In the genomic region with DNA sequence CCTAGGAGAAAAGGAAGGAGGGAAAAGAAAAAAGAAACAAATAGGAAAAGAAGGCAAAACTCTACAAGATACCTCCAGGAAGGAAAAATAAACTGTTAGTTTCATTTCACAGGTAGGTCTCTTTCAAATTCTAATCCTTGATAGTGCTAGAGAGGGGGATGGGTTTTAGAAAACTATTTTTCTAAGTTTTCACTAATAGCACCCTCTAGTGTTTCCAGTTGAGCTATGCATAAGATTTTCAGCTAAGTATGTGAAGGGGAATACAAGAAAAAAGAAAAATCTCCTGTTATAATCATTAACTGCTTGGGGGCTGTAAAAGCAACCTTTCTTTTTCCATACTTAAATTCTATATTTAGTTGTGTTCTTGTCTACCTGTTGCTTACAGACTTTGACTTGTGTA, we compare ENCODE assay signal across 18 mouse cellular contexts. TPM values are rescaled to one million over a fixed set of nuclear protein-coding genes. Genes with fewer than 3 reads are reported as not detected.
A peak's percentile ranks its signal among the peaks of the same experiment; 100 is the strongest.
DNase-seq lines count a peak whose midpoint lies in the region; ATAC-seq and TF ChIP-seq lines count a peak whose summit lies in the region.
"Had no signal": no experiment of that assay in that cellular context is flagged by ENCODE, and none has a peak within 500 bp of the region (broad histone marks: within the 10 kb centered on the region; RNA-seq: fewer than 3 reads in every experiment).

No protein-coding gene starts in this region.

- no peak for TF ChIP-seq EP300 in stomach, postnatal 0 days (optimal IDR thresholded peaks at IDR 0.05)

- H3K9ac ChIP-seq in intestine, postnatal 0 days (ENCODE audit: low read depth, low read length) = no peak overlapping the region
- no peak overlapping the region for H3K9ac ChIP-seq in intestine, embryonic 16.5 days (ENCODE audit: low read depth, low read length)
- H3K9ac ChIP-seq in midbrain, postnatal 0 days (replicated peaks; ENCODE audit: low read length, poor library complexity, severe bottlenecking) = no peak overlapping the region
- H3K9ac ChIP-seq in midbrain, embryonic 16.5 days (ENCODE audit: low read depth, low read length) = no peak overlapping the region
- H3K9ac ChIP-seq in stomach, postnatal 0 days (ENCODE audit: low read length) = no peak overlapping the region
- H3K9ac ChIP-seq: liver, embryonic 15.5 days; neural tube, embryonic 13.5 days had no signal

- H3K4me3 ChIP-seq in intestine, postnatal 0 days (ENCODE audit: low read depth, low read length) = no peak overlapping the region
- H3K4me3 ChIP-seq in intestine, embryonic 16.5 days (ENCODE audit: low read length) = no peak overlapping the region
- H3K4me3 ChIP-seq in midbrain, postnatal 0 days (ENCODE audit: low read depth, low read length) = no peak overlapping the region
- no peak overlapping the region for H3K4me3 ChIP-seq in midbrain, embryonic 16.5 days (ENCODE audit: low read depth, low read length)
- no peak overlapping the region for H3K4me3 ChIP-seq in stomach, postnatal 0 days (ENCODE audit: low read depth, low read length)
- H3K4me3 ChIP-seq: liver, embryonic 15.5 days; neural tube, embryonic 13.5 days had no signal

- no peak overlapping the region for H3K4me2 ChIP-seq in intestine, postnatal 0 days (replicated peaks; ENCODE audit: low read depth)
- H3K4me2 ChIP-seq in intestine, embryonic 16.5 days (ENCODE audit: low read depth, low read length) = no peak overlapping the region
- no peak overlapping the region for H3K4me2 ChIP-seq in midbrain, postnatal 0 days (ENCODE audit: low read depth, low read length, poor library complexity, severe bottlenecking)
- no peak overlapping the region for H3K4me2 ChIP-seq in midbrain, embryonic 16.5 days (ENCODE audit: low read length)
- H3K4me2 ChIP-seq in stomach, postnatal 0 days (replicated peaks; ENCODE audit: low read depth) = no peak overlapping the region
- H3K4me2 ChIP-seq: liver, embryonic 15.5 days; neural tube, embryonic 13.5 days had no signal

- H3K4me1 ChIP-seq in intestine, postnatal 0 days (replicated peaks; ENCODE audit: control insufficient read depth, insufficient read depth, low read length) = no peaks in the 10 kb centered on the region
- no peaks in the 10 kb centered on the region for H3K4me1 ChIP-seq in intestine, embryonic 16.5 days (ENCODE audit: control insufficient read depth, insufficient read depth, low read length)
- H3K4me1 ChIP-seq in midbrain, postnatal 0 days (ENCODE audit: insufficient read depth, low read length) = no peaks in the 10 kb centered on the region
- no peaks in the 10 kb centered on the region for H3K4me1 ChIP-seq in midbrain, embryonic 16.5 days (ENCODE audit: control insufficient read depth, insufficient read depth, low read length)
- no peaks in the 10 kb centered on the region for H3K4me1 ChIP-seq in stomach, postnatal 0 days (replicated peaks; ENCODE audit: control insufficient read depth, insufficient read depth)
- H3K4me1 ChIP-seq: liver, embryonic 15.5 days; neural tube, embryonic 13.5 days had no signal

- no peak for ATAC-seq in intestine, postnatal 0 days
- ATAC-seq in intestine, embryonic 16.5 days = no peak
- ATAC-seq in midbrain, postnatal 0 days (ENCODE audit: low FRiP score) = no peak
- no peak for ATAC-seq in midbrain, embryonic 16.5 days
- no peak for ATAC-seq in stomach, postnatal 0 days (ENCODE audit: low FRiP score, low TSS enrichment)

- H3K36me3 ChIP-seq in intestine, postnatal 0 days (ENCODE audit: control insufficient read depth, insufficient read depth) = no peaks in the 10 kb centered on the region
- no peaks in the 10 kb centered on the region for H3K36me3 ChIP-seq in intestine, embryonic 16.5 days (ENCODE audit: control insufficient read depth, insufficient read depth, low read length)
- no peaks in the 10 kb centered on the region for H3K36me3 ChIP-seq in midbrain, postnatal 0 days (ENCODE audit: insufficient read depth, low read length)
- no peaks in the 10 kb centered on the region for H3K36me3 ChIP-seq in midbrain, embryonic 16.5 days (ENCODE audit: control insufficient read depth, insufficient read depth, low read length)
- H3K36me3 ChIP-seq in stomach, postnatal 0 days (ENCODE audit: control insufficient read depth, insufficient read depth, low read length) = no peaks in the 10 kb centered on the region
- H3K36me3 ChIP-seq: liver, embryonic 15.5 days; neural tube, embryonic 13.5 days had no signal

- H3K27me3 ChIP-seq in intestine, postnatal 0 days (replicated peaks; ENCODE audit: control insufficient read depth, insufficient read depth, low read length) = no peaks in the 10 kb centered on the region
- no peaks in the 10 kb centered on the region for H3K27me3 ChIP-seq in intestine, embryonic 16.5 days (replicated peaks; ENCODE audit: control insufficient read depth, insufficient read depth, low read length)
- H3K27me3 ChIP-seq in midbrain, postnatal 0 days (ENCODE audit: insufficient read depth, low read length) = no peaks in the 10 kb centered on the region
- H3K27me3 ChIP-seq in midbrain, embryonic 16.5 days (ENCODE audit: control insufficient read depth, insufficient read depth, low read depth, low read length) = no peaks in the 10 kb centered on the region
- no peaks in the 10 kb centered on the region for H3K27me3 ChIP-seq in stomach, postnatal 0 days (ENCODE audit: control insufficient read depth, insufficient read depth, low read length)
- H3K27me3 ChIP-seq: neural tube, embryonic 13.5 days had no signal

- H3K9me3 ChIP-seq in intestine, postnatal 0 days (ENCODE audit: control insufficient read depth) = no peaks in the 10 kb centered on the region
- H3K9me3 ChIP-seq in intestine, embryonic 16.5 days (ENCODE audit: control insufficient read depth, low read length) = no peaks in the 10 kb centered on the region
- H3K9me3 ChIP-seq in midbrain, postnatal 0 days (ENCODE audit: low read length) = no peaks in the 10 kb centered on the region
- H3K9me3 ChIP-seq in midbrain, embryonic 16.5 days (replicated peaks; ENCODE audit: control insufficient read depth, low read length, poor library complexity, severe bottlenecking) = no peaks in the 10 kb centered on the region
- no peaks in the 10 kb centered on the region for H3K9me3 ChIP-seq in stomach, postnatal 0 days (ENCODE audit: control insufficient read depth, low read length)
- H3K9me3 ChIP-seq: liver, embryonic 15.5 days; neural tube, embryonic 13.5 days had no signal

- peak; percentile 17; the same call in 1 of the 2 replicates for TF ChIP-seq CTCF in intestine, postnatal 0 days (IDR thresholded peaks at IDR 0.05; ENCODE audit: low read depth)
- peak; percentile 62 for TF ChIP-seq CTCF in midbrain, postnatal 0 days (IDR thresholded peaks at IDR 0.05)
- TF ChIP-seq CTCF in stomach, postnatal 0 days (IDR thresholded peaks at IDR 0.05; ENCODE audit: low read depth) = peak; percentile 50

- H3K27ac ChIP-seq in intestine, postnatal 0 days (ENCODE audit: low read depth, low read length) = no peak overlapping the region
- no peak overlapping the region for H3K27ac ChIP-seq in intestine, embryonic 16.5 days (ENCODE audit: low read length)
- H3K27ac ChIP-seq in midbrain, postnatal 0 days (ENCODE audit: low read depth, low read length) = no peak overlapping the region
- H3K27ac ChIP-seq in midbrain, embryonic 16.5 days (ENCODE audit: low read length) = no peak overlapping the region
- no peak overlapping the region for H3K27ac ChIP-seq in stomach, postnatal 0 days (replicated peaks)
- H3K27ac ChIP-seq: liver, embryonic 15.5 days; macrophage; neural tube, embryonic 13.5 days had no signal

- DNase-seq in embryo, embryonic 10 days (ENCODE audit: low spot score) = peak; percentile 3
- DNase-seq in embryo, embryonic 9.5 days (ENCODE audit: extremely low spot score) = no peak
- DNase-seq in midbrain, postnatal 0 days (ENCODE audit: low spot score) = peak; percentile 53
- no peak for DNase-seq in stomach, postnatal 0 days (ENCODE audit: low spot score)
- no peak for DNase-seq in thymus, postnatal 25 days
- DNase-seq: adrenal gland, postnatal 25 days; heart, adult 11 months; heart, postnatal 14 days; spleen, adult 18-20 months had no signal

RNA-seq across cellular contexts. Expression of a gene that starts 4.5 kb away (rescaled TPM):
- 0.40 and 0.47 TPM in 2 replicates for polyA plus RNA-seq in intestine, postnatal 0 days (2015; fragmentation: Nextera tagmentation; extraction: Ambion mirVana)
- polyA plus RNA-seq in intestine, embryonic 16.5 days (2015; fragmentation: Nextera tagmentation; extraction: Ambion mirVana) = 1.4 and 2.3 TPM in 2 replicates
- 101 and 113 TPM in 2 replicates for total RNA-seq in midbrain, postnatal 0 days (2014; rRNA removed)
- 56.9 and 57.8 TPM in 2 replicates for polyA plus RNA-seq in midbrain, postnatal 0 days (2015; fragmentation: Nextera tagmentation; extraction: Ambion mirVana)
- polyA plus RNA-seq in midbrain, embryonic 16.5 days (2015; fragmentation: Nextera tagmentation; extraction: Ambion mirVana) = 39.5 and 46.1 TPM in 2 replicates
- 0.89 and 1.3 TPM in 2 replicates for polyA plus RNA-seq in stomach, postnatal 0 days (2015; fragmentation: Nextera tagmentation; extraction: Ambion mirVana)
- total RNA-seq: common myeloid progenitor, adult 5-6 weeks had no signal
- polyA plus RNA-seq: macrophage had no signal

RNA-seq across cellular contexts. Expression of a gene that starts 27.4 kb away (rescaled TPM):
- not detected in 2 replicates for polyA plus RNA-seq in intestine, postnatal 0 days (2015; fragmentation: Nextera tagmentation; extraction: Ambion mirVana)
- not detected in 2 replicates for polyA plus RNA-seq in intestine, embryonic 16.5 days (2015; fragmentation: Nextera tagmentation; extraction: Ambion mirVana)
- not detected in 2 replicates for total RNA-seq in midbrain, postnatal 0 days (2014; rRNA removed)
- polyA plus RNA-seq in midbrain, postnatal 0 days (2015; fragmentation: Nextera tagmentation; extraction: Ambion mirVana) = not detected in 2 replicates
- polyA plus RNA-seq in midbrain, embryonic 16.5 days (2015; fragmentation: Nextera tagmentation; extraction: Ambion mirVana) = not detected in 2 replicates
- not detected in 2 replicates for polyA plus RNA-seq in stomach, postnatal 0 days (2015; fragmentation: Nextera tagmentation; extraction: Ambion mirVana)
- total RNA-seq: adrenal gland, postnatal 25 days; common myeloid progenitor, adult 5-6 weeks; heart, postnatal 14 days; left cerebral cortex, postnatal 14 days had no signal
- polyA plus RNA-seq: intestine, embryonic 14.5 days; liver, embryonic 15.5 days; macrophage; neural tube, embryonic 13.5 days had no signal

Comparison
In these comparisons a context has a peak if more than half of its experiments do, and no peak if none do; other contexts are left out.
1. DNase-seq: peak in embryo, embryonic 10 days (single experiment) and midbrain, postnatal 0 days (single experiment); none in embryo, embryonic 9.5 days (single experiment), stomach, postnatal 0 days (single experiment) and thymus, postnatal 25 days (single experiment).
2. RNA of a gene that starts 4.5 kb away (polyA plus RNA-seq): 56.9 to 57.8 TPM in midbrain, postnatal 0 days and 39.5 to 46.1 TPM in midbrain, embryonic 16.5 days; 1.4 to 2.3 TPM in intestine, embryonic 16.5 days, 0.89 to 1.3 TPM in stomach, postnatal 0 days and 0.40 to 0.47 TPM in intestine, postnatal 0 days; every median in the first group is over 10 times any median in the second.
3. Peak in every context shown above with its lines, with median percentiles within 50 percentile points of each other: CTCF ChIP-seq.